Mouse (Mus musculus) gastrocnemius, adult 2 months (tissue): ENCODE results near the gene Btc. TPM values are rescaled to one million over a fixed set of nuclear protein-coding genes. Genes with fewer than 3 reads are reported as not detected.

Source experiments
- DNase-seq: peaks from one replicate; pipeline ENCODE4 v3.0.0; 2022
- H3K27ac ChIP-seq: fragments of 200-600 bp; 2 replicates; pipeline ENCODE4 v1.8.1; 2022; ENCODE audit warnings: mild to moderate bottlenecking
- H3K4me3 ChIP-seq: fragments of 200-600 bp; 2 replicates; pipeline ENCODE4 v1.8.1; 2022; ENCODE audit warnings: mild to moderate bottlenecking, moderate library complexity
- CTCF ChIP-seq: fragments of 200-600 bp; IDR thresholded peaks from 2 replicates; pipeline ENCODE4 v1.8.1; 2022; ENCODE audit warnings: antibody characterized with exemption, mild to moderate bottlenecking, moderate library complexity
- intact Hi-C: fragments of 180-260 bp; cut with DNase I; formaldehyde crosslinking; loops from one replicate; pipeline ENCODE4 v1.15.1; 2025
- total RNA-seq, 2 experiments: library from RNA; stranded (reverse); gene quantifications; 2 replicates each; pipeline ENCODE4 v1.2.3; 2021

The Btc gene
- total RNA-seq, 2 experiments from 2014 or later = 0.15 to 0.67 TPM

DNA sequence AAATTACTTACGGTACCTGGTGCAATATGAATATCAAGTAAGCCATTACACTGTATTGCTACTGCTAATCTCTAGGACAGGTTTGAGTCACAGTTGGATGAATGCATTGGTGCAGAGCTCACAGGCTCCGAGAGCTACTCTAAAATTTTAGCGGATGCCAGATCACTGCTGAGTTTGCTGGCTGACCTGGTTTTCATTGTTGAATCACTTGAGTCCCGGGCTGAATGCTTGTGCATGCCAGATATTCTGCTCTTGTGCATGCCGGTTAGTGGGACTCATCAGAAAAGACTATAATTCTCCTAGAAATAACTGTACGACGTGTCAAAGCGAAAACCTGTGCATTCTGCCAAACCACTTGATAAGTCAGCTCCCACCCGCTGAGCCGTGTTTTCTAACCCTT is 35.9 kb downstream of the Btc start:
- intact Hi-C loops = no loop called here
- no peak for TF ChIP-seq CTCF
- DNase-seq = no peak
- Histone ChIP-seq H3K4me3 (no peak overlapping the region), H3K27ac (no peak overlapping the region)

DNA sequence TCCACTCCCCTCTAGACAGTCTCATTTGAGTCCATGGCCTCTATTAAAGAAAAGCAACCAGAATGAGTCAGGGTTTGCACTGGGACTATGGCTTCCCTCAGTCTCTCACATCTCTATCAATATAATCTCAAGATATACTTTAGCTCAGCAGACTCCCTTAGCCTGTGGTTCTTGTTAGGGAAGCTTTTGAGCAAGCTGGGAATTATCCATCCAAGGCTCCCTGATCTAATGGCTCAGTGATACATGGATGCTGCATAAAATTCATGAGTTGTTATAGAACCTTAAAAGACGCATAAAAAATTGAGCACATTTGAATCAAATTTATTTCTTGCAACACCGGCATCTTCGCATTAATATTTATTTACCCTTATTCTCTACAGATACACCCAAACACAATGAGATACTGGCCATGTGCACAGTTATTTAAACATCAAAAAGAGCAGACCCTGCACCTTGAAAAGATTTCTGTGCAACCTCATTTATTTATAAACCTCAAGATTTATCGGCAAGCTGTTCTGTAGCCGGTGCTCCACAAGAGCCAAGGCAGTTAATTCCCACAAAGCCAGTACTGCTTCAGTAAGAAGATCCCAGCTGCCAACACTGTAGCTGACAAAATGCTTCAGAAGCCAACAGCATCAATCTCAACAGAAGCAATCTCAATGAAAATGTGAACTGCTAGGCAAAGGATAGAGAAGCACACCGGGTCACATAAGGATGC is 39.4 kb downstream of the Btc start:
- Histone ChIP-seq H3K27ac (no peak overlapping the region), H3K4me3 (no peak overlapping the region)
- DNase-seq = no peak
- no peak for TF ChIP-seq CTCF
- intact Hi-C loops = no loop called here

DNA sequence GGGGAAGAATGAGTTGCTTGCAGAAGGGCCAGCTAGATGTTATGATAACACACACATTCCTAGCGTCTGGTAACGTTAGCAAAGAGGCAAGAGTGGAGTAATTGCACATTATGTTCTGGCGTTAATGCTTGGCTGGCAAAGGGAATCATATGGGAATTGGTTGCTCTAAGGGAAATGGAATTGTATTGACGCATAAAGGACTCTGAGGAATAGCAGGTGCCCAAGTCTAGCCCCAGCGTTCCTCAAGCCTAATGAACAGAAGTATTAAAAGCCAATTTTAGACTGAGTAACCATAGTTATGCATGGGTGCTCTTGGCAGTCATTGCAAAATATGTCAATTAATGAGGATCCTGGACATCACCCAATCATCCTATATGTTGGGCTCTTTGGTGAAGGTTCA is 50.1 kb downstream of the Btc start:
- H3K27ac ChIP-seq = no peak overlapping the region
- intact Hi-C loops = no loop called here
- DNase-seq = no peak
- TF ChIP-seq CTCF = no peak
- H3K4me3 ChIP-seq = no peak overlapping the region

DNA sequence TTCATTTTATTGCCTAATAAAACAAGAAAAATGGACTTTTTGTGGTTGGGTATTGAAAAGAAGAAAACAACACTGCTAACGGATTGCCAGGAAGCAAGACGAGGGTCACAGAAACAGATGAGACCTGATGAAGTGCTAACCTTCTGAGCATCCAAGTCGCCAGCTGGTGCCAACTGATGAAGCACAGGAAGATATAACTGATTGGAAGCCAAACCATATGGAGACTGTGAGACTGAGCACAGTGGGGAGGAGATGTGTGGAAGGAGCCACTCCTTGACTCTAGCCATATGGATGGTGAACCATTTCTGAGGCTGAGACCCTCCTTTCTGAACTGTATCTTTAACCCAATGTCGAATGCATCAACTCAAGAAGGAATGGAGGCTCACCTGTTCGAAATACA is 57.1 kb downstream of the Btc start:
- Histone ChIP-seq H3K27ac (no peak overlapping the region), H3K4me3 (no peak overlapping the region)
- TF ChIP-seq CTCF = no peak
- no peak for DNase-seq
- intact Hi-C loops = no loop called here

DNA sequence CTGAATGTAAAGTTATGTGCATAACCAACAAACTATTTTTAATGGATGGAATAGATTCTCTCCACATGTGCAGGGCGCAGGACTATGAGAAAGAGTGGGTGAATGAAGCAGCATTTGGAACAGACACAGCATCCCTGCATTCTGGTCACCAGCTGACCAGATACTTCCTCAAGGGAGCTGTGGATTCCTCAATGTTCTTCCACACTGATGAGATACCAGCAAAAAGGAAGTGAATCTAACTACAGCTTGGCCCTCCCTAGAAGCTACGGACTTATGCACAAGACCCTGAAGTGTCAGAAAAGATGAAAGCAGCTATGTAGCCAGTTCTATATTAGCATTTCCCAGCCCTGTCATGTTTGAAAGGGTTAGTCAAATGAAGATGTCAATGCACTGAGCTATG is 57.7 kb downstream of the Btc start:
- no peak for TF ChIP-seq CTCF
- H3K27ac ChIP-seq = no peak overlapping the region
- intact Hi-C loops = no loop called here
- H3K4me3 ChIP-seq = no peak overlapping the region
- DNase-seq = no peak

DNA sequence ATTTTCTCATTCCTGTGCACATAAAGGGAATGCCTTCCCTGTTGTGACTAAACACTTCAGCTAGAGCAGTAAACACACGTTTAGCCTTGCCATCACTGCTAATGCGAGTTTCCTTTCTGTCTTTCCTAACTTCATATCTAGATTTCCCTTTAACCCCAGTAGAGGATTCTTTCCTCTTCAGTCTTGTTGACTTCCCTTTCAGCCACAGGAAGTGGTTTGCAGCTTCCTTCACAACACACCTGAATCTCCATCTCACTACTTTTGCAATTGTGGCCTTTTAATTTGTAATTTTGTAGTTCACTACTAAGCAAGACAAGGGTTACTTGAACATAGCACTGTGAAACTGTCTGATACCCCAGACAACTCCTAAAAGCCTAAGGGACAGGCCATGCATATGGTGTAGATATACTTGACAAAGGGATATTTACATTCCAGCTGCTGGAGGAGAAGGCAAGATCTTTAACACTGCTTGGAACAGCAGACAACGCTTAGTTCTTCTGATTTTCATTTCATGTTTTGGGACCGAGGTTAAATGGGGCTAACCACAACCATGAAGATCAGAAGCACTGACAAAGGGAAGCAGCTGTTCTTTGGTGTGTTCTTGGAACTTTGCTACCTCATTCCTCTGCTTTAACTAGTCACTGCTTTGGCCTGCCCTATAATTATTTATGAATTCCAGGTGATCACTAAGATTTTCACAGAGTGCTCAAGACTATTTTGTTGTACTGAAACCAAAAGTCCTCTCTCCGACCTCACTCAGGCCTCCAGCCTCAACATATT is 60.6 kb downstream of the Btc start:
- intact Hi-C loops = no loop called here
- no peak overlapping the region for H3K27ac ChIP-seq

DNA sequence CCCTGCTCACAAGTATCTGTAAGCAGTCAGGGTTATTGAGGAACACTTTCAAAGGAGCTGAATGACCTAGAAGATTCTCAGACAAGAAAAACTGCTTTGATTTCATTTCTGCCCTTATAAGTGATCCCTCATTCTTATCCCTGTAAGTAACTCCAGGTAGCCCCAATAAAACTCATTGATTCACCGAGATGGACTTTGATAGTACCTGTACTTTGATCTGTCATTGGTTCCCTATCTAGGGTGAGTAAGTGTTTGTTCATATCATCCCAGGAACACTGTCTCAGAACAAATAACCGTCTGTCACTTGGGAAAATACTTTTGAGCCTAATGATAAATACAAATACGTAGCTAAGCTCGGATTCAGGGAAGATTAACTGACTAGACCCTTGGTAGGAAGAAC is 68.6 kb downstream of the Btc start:
- TF ChIP-seq CTCF = no peak
- no peak for DNase-seq
- H3K4me3 ChIP-seq = no peak overlapping the region
- no peak overlapping the region for H3K27ac ChIP-seq
- intact Hi-C loops = no loop called here

More for the DNA sequence above, 60.6 kb downstream of the Btc start:
- no peak overlapping the region for H3K4me3 ChIP-seq
- no peak for DNase-seq
- no peak for TF ChIP-seq CTCF

DNA sequence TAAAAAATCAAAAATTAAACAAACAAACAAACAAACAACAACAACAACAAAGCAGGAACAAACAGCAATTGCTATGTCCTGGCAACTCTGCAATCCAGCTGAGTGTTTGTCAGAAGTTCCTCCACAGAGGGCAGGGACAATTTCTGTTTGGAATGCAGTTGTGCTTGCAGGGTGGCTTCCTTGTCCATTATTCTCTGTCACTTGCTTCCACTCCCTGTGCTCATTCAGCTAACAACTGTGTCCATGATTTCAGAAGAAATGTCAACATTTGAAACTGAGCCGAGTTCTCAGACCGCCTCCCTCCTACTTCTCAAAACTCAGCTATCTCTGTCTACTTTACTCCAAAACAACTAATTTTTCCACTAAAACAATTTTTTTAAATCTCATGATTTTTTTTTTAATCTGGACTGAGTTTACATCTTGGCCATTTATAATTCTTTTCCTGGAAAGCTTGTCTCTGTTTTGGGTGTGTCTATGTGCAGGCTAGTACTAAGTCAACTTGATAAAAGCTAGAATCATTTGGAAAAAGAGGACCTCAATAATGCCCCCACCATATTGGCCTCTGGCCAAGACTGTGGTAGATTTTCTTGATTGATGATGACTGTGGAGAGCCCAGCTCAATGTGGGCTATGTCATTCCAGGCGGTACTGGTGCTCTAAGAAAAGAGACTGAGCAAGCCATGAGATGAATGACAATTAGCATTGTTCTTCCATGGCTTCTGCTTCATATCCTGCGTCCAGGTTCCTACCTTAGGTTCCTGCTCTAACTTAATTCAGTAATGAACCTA is 70.5 kb downstream of the Btc start:
- no peak for TF ChIP-seq CTCF
- intact Hi-C loops = no loop called here
- DNase-seq = no peak
- no peak overlapping the region for H3K4me3 ChIP-seq
- no peak overlapping the region for H3K27ac ChIP-seq

DNA sequence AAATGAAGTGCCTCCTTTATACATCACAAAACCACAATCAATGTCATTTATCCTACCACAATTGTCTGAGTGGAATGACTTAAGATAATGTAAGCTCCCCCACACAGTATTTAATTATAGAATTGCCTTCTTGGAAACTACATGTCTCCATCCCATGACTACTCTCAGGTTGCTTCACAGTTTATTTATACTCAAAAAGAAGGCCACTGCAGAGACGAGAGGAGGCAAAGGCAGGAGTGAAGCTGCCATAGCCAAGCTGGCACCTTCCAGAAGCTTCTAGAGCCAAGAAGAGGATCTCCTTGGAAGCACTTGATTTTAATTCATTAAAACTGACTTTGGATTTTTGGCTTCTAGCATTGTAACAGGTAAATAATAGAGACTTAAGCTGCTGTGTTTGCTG is 81.0 kb downstream of the Btc start:
- H3K4me3 ChIP-seq = peak overlapping the region; percentile 51
- TF ChIP-seq CTCF = no peak
- intact Hi-C loops = loop anchor here (5.0 kb wide), 1 partner anchor 80 kb away; the partner anchor contains the start of gene Btc
- peak overlapping the region; percentile 85 for H3K27ac ChIP-seq
- DNase-seq = peak; percentile 44

DNA sequence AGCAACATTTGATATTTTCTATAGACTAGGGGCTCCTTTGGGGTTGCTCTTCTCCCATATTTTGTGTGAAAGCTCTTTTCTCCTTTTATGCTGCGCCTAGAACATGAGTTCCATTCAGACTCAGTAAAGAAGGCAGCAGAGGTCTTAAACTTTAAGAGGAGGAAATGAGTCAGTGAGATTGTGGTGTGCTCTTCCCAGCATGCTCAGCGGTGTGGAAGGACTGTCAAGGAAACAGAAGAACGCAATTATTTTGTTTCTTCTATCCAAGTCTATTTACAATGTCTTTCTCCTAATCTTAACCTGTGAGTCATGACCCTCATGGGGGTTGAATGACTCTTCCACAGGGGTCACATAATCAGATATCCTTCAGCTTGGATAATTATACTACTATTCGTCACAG is 82.4 kb downstream of the Btc start:
- intact Hi-C loops = loop anchor here (5.0 kb wide), 1 partner anchor 82 kb away; the partner anchor contains the start of gene Btc
- H3K4me3 ChIP-seq = no peak overlapping the region
- DNase-seq = no peak

DNA sequence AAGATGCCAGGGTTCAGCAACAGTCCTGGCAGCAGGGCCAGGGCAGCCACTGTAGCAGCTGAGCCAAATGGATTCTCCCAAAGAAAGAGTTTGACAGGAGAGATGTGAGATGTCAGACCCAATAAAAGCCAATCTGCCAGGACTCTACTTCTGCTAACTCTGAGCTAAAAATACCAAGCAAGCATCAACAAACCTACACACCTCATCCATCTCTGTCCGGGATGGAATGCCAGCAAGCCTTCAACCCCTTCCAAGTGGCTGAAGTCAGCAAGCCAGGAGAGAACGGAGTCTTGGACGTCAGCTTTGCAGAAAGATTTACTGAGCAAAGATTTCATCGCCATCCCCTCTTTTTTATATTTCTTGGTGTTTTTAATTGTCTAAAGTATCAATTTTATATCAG is 88.8 kb downstream of the Btc start:
- DNase-seq = no peak
- intact Hi-C loops = no loop called here
- H3K4me3 ChIP-seq = no peak overlapping the region
- H3K27ac ChIP-seq = no peak overlapping the region
- no peak for TF ChIP-seq CTCF

More for the DNA sequence above, 82.4 kb downstream of the Btc start:
- no peak for TF ChIP-seq CTCF
- H3K27ac ChIP-seq = peak overlapping the region; percentile 85; the same call in 1 of the 2 replicates

DNA sequence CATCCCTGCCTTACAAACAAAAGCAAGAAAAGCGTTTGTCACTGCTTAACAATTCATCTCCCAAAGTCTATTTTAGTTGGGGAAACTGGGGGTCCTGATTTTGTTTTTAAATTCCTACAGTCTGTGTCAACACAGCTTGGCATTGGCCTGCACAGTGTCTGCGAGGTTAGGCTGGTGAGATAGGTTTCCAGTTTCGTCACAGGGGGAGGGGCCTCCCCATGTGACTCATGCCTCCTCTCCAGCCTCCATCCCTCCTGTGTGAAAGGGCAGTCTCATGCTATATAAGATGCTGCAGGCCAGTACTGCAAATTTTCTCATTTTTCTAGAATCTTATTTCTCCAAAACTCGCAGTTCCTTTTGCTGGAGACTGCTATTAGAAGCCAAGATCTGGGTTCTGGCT is 91.0 kb downstream of the Btc start:
- no peak for DNase-seq
- TF ChIP-seq CTCF = no peak
- intact Hi-C loops = no loop called here
- Histone ChIP-seq H3K4me3 (no peak overlapping the region), H3K27ac (no peak overlapping the region)

DNA sequence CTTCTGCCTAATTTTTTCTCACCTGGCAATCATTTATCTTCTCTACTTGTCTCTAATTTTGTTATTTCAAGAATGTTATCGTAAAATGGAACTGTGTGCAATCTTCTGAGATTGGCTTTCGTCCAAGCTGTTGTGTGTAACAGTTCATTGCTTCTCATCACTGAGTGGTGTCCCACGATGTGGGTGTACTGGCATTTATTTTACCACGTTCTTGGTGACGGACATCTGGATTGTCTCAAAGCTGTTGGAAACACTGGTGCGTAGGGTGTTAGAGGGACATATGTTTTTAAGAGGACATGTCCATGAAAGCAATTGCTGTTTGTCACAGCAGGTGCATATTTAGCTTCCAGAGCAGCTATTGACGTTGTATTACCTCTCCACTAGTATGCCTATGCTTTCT is 94.2 kb downstream of the Btc start:
- intact Hi-C loops = loop anchor here (5.0 kb wide), 1 partner anchor 331 kb away; no protein-coding TSS in a partner anchor
- TF ChIP-seq CTCF = no peak
- no peak for DNase-seq
- H3K4me3 ChIP-seq = no peak overlapping the region
- no peak overlapping the region for H3K27ac ChIP-seq
